Mouse (Mus musculus) limb, embryonic 11.5 days (tissue): ENCODE results near the gene St5. TPM values are rescaled to one million over a fixed set of nuclear protein-coding genes. Genes with fewer than 3 reads are reported as not detected.

Source experiments
- ATAC-seq: fragments of 200-750 bp; cut with Nextera tagmentation; 2 replicates; pipeline ENCODE4 v1.8.0; 2017; ENCODE audit warnings: low read depth; ENCODE audit not compliant: insufficient number of reproducible peaks, low FRiP score, low TSS enrichment
- DNase-seq: peaks from one replicate; pipeline ENCODE4 v3.0.0-alpha.2; 2015; ENCODE audit warnings: low spot score
- H3K27ac ChIP-seq: fragments of 300-500 bp; sonication (generic); replicated peaks from 2 replicates; pipeline ENCODE4 v1.5.1; 2014; ENCODE audit warnings: low read depth, mild to moderate bottlenecking, low read length
- H3K27me3 ChIP-seq: fragments of 300-500 bp; sonication (generic); 2 replicates; pipeline ENCODE4 v1.6.1; 2014; ENCODE audit warnings: mild to moderate bottlenecking, low read length, mixed read lengths; ENCODE audit not compliant: control insufficient read depth, insufficient read depth
- H3K36me3 ChIP-seq: fragments of 300-500 bp; sonication (generic); 2 replicates; pipeline ENCODE4 v1.6.1; 2014; ENCODE audit warnings: mild to moderate bottlenecking, low read length, moderate library complexity, mixed read lengths; ENCODE audit not compliant: control insufficient read depth, insufficient read depth
- H3K4me1 ChIP-seq: fragments of 300-500 bp; sonication (generic); 2 replicates; pipeline ENCODE4 v1.6.1; 2014; ENCODE audit warnings: low read length, mixed read lengths; ENCODE audit not compliant: control insufficient read depth, insufficient read depth
- H3K4me2 ChIP-seq: fragments of 300-500 bp; sonication (generic); 2 replicates; pipeline ENCODE4 v1.6.1; 2014; ENCODE audit warnings: low read depth, mild to moderate bottlenecking, moderate library complexity; ENCODE audit not compliant: severe bottlenecking
- H3K4me3 ChIP-seq: fragments of 300-500 bp; sonication (generic); 2 replicates; pipeline ENCODE4 v1.5.1; 2014; ENCODE audit warnings: low read depth, low read length
- H3K9ac ChIP-seq: fragments of 300-500 bp; sonication (generic); 2 replicates; pipeline ENCODE4 v1.6.1; 2014; ENCODE audit warnings: mild to moderate bottlenecking, low read length
- H3K9me3 ChIP-seq: fragments of 300-500 bp; sonication (generic); 2 replicates; pipeline ENCODE4 v1.6.1; 2016; ENCODE audit warnings: low read length; ENCODE audit not compliant: control insufficient read depth
- WGBS: fragments of 180-500 bp; shearing (Covaris S2); extraction: QIAGEN DNeasy Blood & Tissue Kit; methylation state at CpG from one replicate; pipeline ENCODE4 v1.1.7; 2014; 5-methylcytosine and 5-hydroxymethylcytosine counted together
- polyA plus RNA-seq: library from polyadenylated mRNA; unstranded; fragments of >200 nt; fragmentation: Nextera tagmentation; extraction: Ambion mirVana; gene quantifications from 2 replicates; pipeline ENCODE4 v1.2.1, GENCODE M21; 2014

St5 gene
- polyA plus RNA-seq, 1 experiment from 2014 or later: 52.3 TPM

GRCm38 (mm10) chr7:109524763-109525162 is 178.6 kb downstream of the St5 start:
- no peak overlapping the region for H3K4me2 ChIP-seq
- H3K4me3 ChIP-seq: no peak overlapping the region
- no peaks in the 10 kb centered on the region for H3K9me3 ChIP-seq
- H3K9ac ChIP-seq: no peak overlapping the region
- no peaks in the 10 kb centered on the region for H3K27me3 ChIP-seq
- DNase-seq (no peak), ATAC-seq (no peak)
- peaks cover 22% of the 10 kb centered on the region for H3K36me3 ChIP-seq
- 0 out of 2 replicates have a peak, but pooled peaks cover 7% of the 10 kb centered on the region for H3K4me1 ChIP-seq
- WGBS: 88% methylated on average over 3 of the region's 3 CpGs
- no peak overlapping the region for H3K27ac ChIP-seq

- H3K27ac ChIP-seq: no peak overlapping the region
- no peak overlapping the region for H3K4me3 ChIP-seq
- H3K4me2 ChIP-seq: no peak overlapping the region
- no peaks in the 10 kb centered on the region for H3K27me3 ChIP-seq
- H3K9ac ChIP-seq: no peak overlapping the region
- ATAC-seq: no peak
- H3K36me3 ChIP-seq: peaks cover 22% of the 10 kb centered on the region
- H3K4me1 ChIP-seq: 0 out of 2 replicates have a peak, but pooled peaks cover 7% of the 10 kb centered on the region
- H3K9me3 ChIP-seq: no peaks in the 10 kb centered on the region
- no peak for DNase-seq
Observed at GRCm38 (mm10) chr7:109524442-109524744, 179.0 kb downstream of the St5 start.

GRCm38 (mm10) chr7:109523741-109524441 is 179.5 kb downstream of the St5 start:
- H3K4me2 ChIP-seq: no peak overlapping the region
- DNase-seq (no peak), ATAC-seq (no peak)
- H3K9ac ChIP-seq: no peak overlapping the region
- no peak overlapping the region for H3K4me3 ChIP-seq
- no peaks in the 10 kb centered on the region for H3K9me3 ChIP-seq
- WGBS: 47% methylated on average over 6 of the region's 6 CpGs
- H3K4me1 ChIP-seq: 0 out of 2 replicates have a peak, but pooled peaks cover 7% of the 10 kb centered on the region
- H3K27me3 ChIP-seq: no peaks in the 10 kb centered on the region
- peaks cover 22% of the 10 kb centered on the region for H3K36me3 ChIP-seq
- no peak overlapping the region for H3K27ac ChIP-seq

- no peak overlapping the region for H3K27ac ChIP-seq
- H3K36me3 ChIP-seq: peaks cover 22% of the 10 kb centered on the region
- no peak overlapping the region for H3K4me3 ChIP-seq
- ATAC-seq (no peak), DNase-seq (no peak)
- no peaks in the 10 kb centered on the region for H3K27me3 ChIP-seq
- 0 out of 2 replicates have a peak, but pooled peaks cover 7% of the 10 kb centered on the region for H3K4me1 ChIP-seq
- H3K9me3 ChIP-seq: no peaks in the 10 kb centered on the region
- H3K4me2 ChIP-seq: no peak overlapping the region
- WGBS: 65% methylated on average over 2 of the region's 2 CpGs
- H3K9ac ChIP-seq: no peak overlapping the region
Observed at GRCm38 (mm10) chr7:109523304-109523703, 180.1 kb downstream of the St5 start.

- Histone ChIP-seq H3K4me1 (0 out of 2 replicates have a peak, but pooled peaks cover 7% of the 10 kb centered on the region), H3K27ac (no peak overlapping the region), H3K36me3 (peaks cover 22% of the 10 kb centered on the region), H3K9ac (no peak overlapping the region), H3K4me2 (no peak overlapping the region), H3K9me3 (no peaks in the 10 kb centered on the region), H3K4me3 (no peak overlapping the region), H3K27me3 (no peaks in the 10 kb centered on the region)
- 83% methylated on average over 5 of the region's 5 CpGs for WGBS
- DNase-seq (no peak), ATAC-seq (no peak)
Observed at GRCm38 (mm10) chr7:109522084-109522483, 181.3 kb downstream of the St5 start.

- Histone ChIP-seq H3K4me2 (peak overlapping the region; percentile 87), H3K9me3 (no peaks in the 10 kb centered on the region), H3K4me3 (peak overlapping the region; percentile 66), H3K27me3 (no peaks in the 10 kb centered on the region), H3K27ac (peak overlapping the region; percentile 92; the same call in 1 of the 2 replicates), H3K36me3 (peaks cover 18% of the 10 kb centered on the region), H3K9ac (peak overlapping the region; percentile 90), H3K4me1 (0 out of 2 replicates have a peak, but pooled peaks cover 7% of the 10 kb centered on the region)
- no peak for ATAC-seq
- DNase-seq: no peak
- 4% methylated on average over 10 of the region's 10 CpGs for WGBS
Observed at GRCm38 (mm10) chr7:109519936-109520335, 183.5 kb downstream of the St5 start.

GRCm38 (mm10) chr7:109518838-109519696 is 184.3 kb downstream of the St5 start, which contains the start of gene Rpl27a:
Gene Rpl27a, plus strand, starts transcription at chr7:109519147.
- H3K4me2 ChIP-seq: peak within 1 kb of the TSS; percentile 87
- peaks cover 18% of the 10 kb centered on the region for H3K36me3 ChIP-seq
- no peaks in the 10 kb centered on the region for H3K27me3 ChIP-seq
- 0% methylated on average over 65 of the region's 72 CpGs for WGBS
- peak within 1 kb of the TSS; percentile 90 for H3K9ac ChIP-seq
- H3K4me3 ChIP-seq: peak within 1 kb of the TSS; percentile 66
- H3K27ac ChIP-seq: peak within 1 kb of the TSS; percentile 92
- H3K9me3 ChIP-seq: no peaks in the 10 kb centered on the region
- 0 out of 2 replicates have a peak, but pooled peaks cover 7% of the 10 kb centered on the region for H3K4me1 ChIP-seq
- DNase-seq (peak; percentile 99), ATAC-seq (peak; percentile 93)

GRCm38 (mm10) chr7:109518036-109518681 is 185.2 kb downstream of the St5 start:
- Histone ChIP-seq H3K4me3 (peak overlapping the region; percentile 66), H3K27ac (peak overlapping the region; percentile 92), H3K27me3 (no peaks in the 10 kb centered on the region), H3K4me2 (peak overlapping the region; percentile 69), H3K9me3 (no peaks in the 10 kb centered on the region), H3K36me3 (peaks cover 15% of the 10 kb centered on the region), H3K9ac (peak overlapping the region; percentile 80), H3K4me1 (0 out of 2 replicates have a peak, but pooled peaks cover 7% of the 10 kb centered on the region)
- peak; percentile 35 for DNase-seq
- 24% methylated on average over 10 of the region's 10 CpGs for WGBS
- ATAC-seq: no peak
